Comparison of ENCODE assay signal across 8 mouse cellular contexts in the genomic region with DNA sequence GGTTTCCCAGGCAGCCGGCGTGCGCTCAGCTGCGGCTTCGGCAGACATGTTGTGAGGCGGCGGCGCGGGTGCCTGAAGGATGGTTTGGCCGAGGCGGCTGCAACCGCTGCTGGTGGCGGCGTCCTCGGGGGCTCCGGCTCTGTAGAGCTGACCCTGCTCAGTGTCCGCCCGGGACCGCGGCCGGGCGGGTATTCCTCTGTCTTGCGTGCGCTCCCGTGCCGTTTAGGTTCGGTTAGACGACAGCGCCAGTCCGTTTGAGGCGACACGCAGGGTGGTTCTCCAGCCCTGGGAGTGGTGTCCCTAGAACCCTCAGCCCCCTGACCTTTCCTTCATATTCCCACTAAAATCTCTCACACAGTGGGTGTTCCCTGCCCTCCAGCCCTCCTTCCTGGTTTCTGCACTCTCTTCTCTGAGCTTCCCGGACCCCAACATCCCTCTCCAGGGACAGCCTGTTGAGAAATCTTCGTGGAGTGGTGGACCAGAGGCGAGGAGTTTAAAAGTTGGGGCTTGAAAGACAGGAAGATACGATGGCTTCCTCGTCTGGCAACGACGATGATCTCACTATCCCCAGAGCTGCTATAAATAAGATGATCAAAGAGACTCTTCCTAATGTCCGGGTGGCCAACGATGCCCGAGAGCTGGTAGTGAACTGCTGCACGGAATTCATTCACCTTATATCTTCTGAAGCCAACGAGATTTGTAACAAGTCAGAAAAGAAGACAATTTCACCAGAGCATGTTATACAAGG. TPM values are rescaled to one million over a fixed set of nuclear protein-coding genes. Genes with fewer than 3 reads are reported as not detected.
A peak's percentile ranks its signal among the peaks of the same experiment; 100 is the strongest.
DNase-seq lines count a peak whose midpoint lies in the region; ATAC-seq and TF ChIP-seq lines count a peak whose summit lies in the region.

No protein-coding gene starts in this region.

- H3K9ac ChIP-seq in heart, adult 2 months (ENCODE audit: low read depth, low read length), result peak overlapping the region; percentile 88
- peak overlapping the region; percentile 86 for H3K9ac ChIP-seq in lung, postnatal 0 days (replicated peaks; ENCODE audit: low read depth)

- no peaks in the 10 kb centered on the region for H3K27me3 ChIP-seq in heart, adult 2 months (ENCODE audit: control insufficient read depth, insufficient read depth, low read length)
- no peaks in the 10 kb centered on the region for H3K27me3 ChIP-seq in hindbrain, embryonic 10.5 days (ENCODE audit: insufficient read depth, poor library complexity, severe bottlenecking)
- H3K27me3 ChIP-seq in lung, postnatal 0 days (replicated peaks; ENCODE audit: insufficient read depth, low read length), result no peaks in the 10 kb centered on the region

- peak in 1 of 2 experiments; percentile 24 for DNase-seq in heart, adult 2 months
- DNase-seq in heart, postnatal 25 days (ENCODE audit: low spot score), result no peak
- DNase-seq in hindbrain, embryonic 10.5 days (ENCODE audit: low spot score), result no peak
- DNase-seq in lung, postnatal 0 days (ENCODE audit: low spot score), result peak; percentile 32
- no peak for DNase-seq in thymus, postnatal 4 days

- no peak for TF ChIP-seq POLR2A in heart, adult 2 months (IDR thresholded peaks at IDR 0.05; ENCODE audit: insufficient read depth, low read depth, low read length)
- TF ChIP-seq POLR2A in cortical plate, adult 2 months (IDR thresholded peaks at IDR 0.05; ENCODE audit: extremely low read depth, insufficient read depth, low read length), result no peak

- no peaks in the 10 kb centered on the region; the same call in 1 of the 2 replicates for H3K79me2 ChIP-seq in heart, adult 2 months (replicated peaks; ENCODE audit: control insufficient read depth, insufficient read depth, low read length)

- H3K4me1 ChIP-seq in heart, adult 2 months (ENCODE audit: control insufficient read depth, insufficient read depth, low read length), result peaks cover 4% of the 10 kb centered on the region
- peaks cover 1% of the 10 kb centered on the region; the same call in 1 of the 2 replicates for H3K4me1 ChIP-seq in cortical plate, adult 2 months (ENCODE audit: control insufficient read depth, insufficient read depth, low read length)
- H3K4me1 ChIP-seq in hindbrain, embryonic 10.5 days (replicated peaks), result peaks cover 33% of the 10 kb centered on the region
- no peaks in the 10 kb centered on the region for H3K4me1 ChIP-seq in lung, postnatal 0 days (ENCODE audit: insufficient read depth, low read depth, low read length)

- H3K36me3 ChIP-seq in heart, adult 2 months (ENCODE audit: control insufficient read depth, insufficient read depth, low read length), result peaks cover 26% of the 10 kb centered on the region
- peaks cover 15% of the 10 kb centered on the region for H3K36me3 ChIP-seq in hindbrain, embryonic 10.5 days
- H3K36me3 ChIP-seq in lung, postnatal 0 days (ENCODE audit: insufficient read depth, low read length), result no peaks in the 10 kb centered on the region

- peak overlapping the region; percentile 84 for H3K4me2 ChIP-seq in lung, postnatal 0 days (replicated peaks; ENCODE audit: low read depth, low read length)

- under 1% methylated on average over 44 of the region's 44 CpGs for WGBS in heart, adult 2 months
- WGBS in hindbrain, embryonic 10.5 days, result under 1% methylated on average over 44 of the region's 44 CpGs
- WGBS in lung, postnatal 0 days, result 5% methylated on average over 27 of the region's 44 CpGs

- intact Hi-C loops in heart, adult 2 months (cut with DNase I), result loop anchor here (2.0 to 10.0 kb wide), 5 partner anchors 136 to 396 kb away; partner anchors contain the start of genes Ccdc18, Dgkq, Fam69a and Idua
- intact Hi-C loops in heart, postnatal 25 days (cut with DNase I), result loop anchor here (2.0 to 10.0 kb wide), 4 partner anchors 44 to 204 kb away; partner anchors contain the start of genes Ccdc18, Mtf2, Pcgf3 and Pigg

- TF ChIP-seq EP300 in heart, adult 2 months (IDR thresholded peaks at IDR 0.05; ENCODE audit: insufficient read depth, low read depth, low read length), result no peak
- TF ChIP-seq EP300 in lung, postnatal 0 days (IDR thresholded peaks at IDR 0.05), result no peak

- peak; percentile 33 for ATAC-seq in CD4-positive, CD25-positive, alpha-beta regulatory T cell, adult 4 months
- peak; percentile 33 for ATAC-seq in lung, postnatal 0 days
- ATAC-seq in megakaryocyte progenitor cell, adult 5-6 weeks (replicated peaks; ENCODE audit: poor library complexity), result no peak

- H3K27ac ChIP-seq in heart, adult 2 months, result peak overlapping the region; percentile 98
- H3K27ac ChIP-seq in cortical plate, adult 2 months (ENCODE audit: insufficient read depth, low read length), result peak overlapping the region; percentile 94
- peak overlapping the region; percentile 97 for H3K27ac ChIP-seq in hindbrain, embryonic 10.5 days
- H3K27ac ChIP-seq in lung, postnatal 0 days (ENCODE audit: low read length), result peak overlapping the region; percentile 90

- TF ChIP-seq CTCF in heart, adult 2 months (IDR thresholded peaks at IDR 0.05), result no peak
- TF ChIP-seq CTCF in cortical plate, adult 2 months (IDR thresholded peaks at IDR 0.05; ENCODE audit: extremely low read depth, insufficient read depth, low read length), result no peak
- no peak for TF ChIP-seq CTCF in lung, postnatal 0 days (IDR thresholded peaks at IDR 0.05)

- peak overlapping the region; percentile 94 for H3K4me3 ChIP-seq in heart, adult 2 months
- H3K4me3 ChIP-seq in cortical plate, adult 2 months (ENCODE audit: insufficient read depth, low read length), result peak overlapping the region; percentile 98
- H3K4me3 ChIP-seq in hindbrain, embryonic 10.5 days, result peak overlapping the region; percentile 94
- peak overlapping the region; percentile 90 for H3K4me3 ChIP-seq in lung, postnatal 0 days (ENCODE audit: low read depth, low read length)

- no peaks in the 10 kb centered on the region for H3K9me3 ChIP-seq in hindbrain, embryonic 10.5 days
- no peaks in the 10 kb centered on the region for H3K9me3 ChIP-seq in lung, postnatal 0 days (ENCODE audit: low read length)

RNA-seq across cellular contexts. Expression of gene Dr1, which starts 0.5 kb away (rescaled TPM):
- total RNA-seq in heart, adult 2 months (2021), result 10 to 100 TPM; 19.9 to 20.3 TPM
- polyA plus RNA-seq in heart, adult 2 months (2012; rRNA removed), result 9.0 and 13.1 TPM in 2 replicates
- total RNA-seq in heart, postnatal 25 days (2021), result 10 to 100 TPM; 19.2 to 22.4 TPM
- 10 to 100 TPM; 33.0 to 36.0 TPM for polyA plus RNA-seq in CD4-positive, CD25-positive, alpha-beta regulatory T cell, adult 4 months (2017; shearing (Covaris generic))
- polyA plus RNA-seq in cortical plate, adult 2 months (2012; rRNA removed), result 24.7 and 25.2 TPM in 2 replicates
- polyA plus RNA-seq in hindbrain, embryonic 10.5 days (2016; fragmentation: Nextera tagmentation; extraction: Ambion mirVana), result 40.3 and 47.2 TPM in 2 replicates
- 27.7 and 32.5 TPM in 2 replicates for polyA plus RNA-seq in lung, postnatal 0 days (2015; fragmentation: Nextera tagmentation; extraction: Ambion mirVana)
- total RNA-seq in megakaryocyte progenitor cell, adult 5-6 weeks (2015), result 82.6 and 102 TPM in 2 replicates
- 67.8 and 73.8 TPM in 2 replicates for total RNA-seq in megakaryocyte progenitor cell, adult 5-6 weeks (2017)

RNA-seq across cellular contexts. Expression of gene Pigg, which starts 43.2 kb away (rescaled TPM):
- 10 to 100 TPM; 10.0 to 10.4 TPM for total RNA-seq in heart, adult 2 months (2021)
- polyA plus RNA-seq in heart, adult 2 months (2012; rRNA removed), result 5.9 and 11.3 TPM in 2 replicates
- 10 to 100 TPM in 1 of 2 experiments, 1 to 10 TPM in 1; 9.0 to 10.7 TPM for total RNA-seq in heart, postnatal 25 days (2021)
- polyA plus RNA-seq in CD4-positive, CD25-positive, alpha-beta regulatory T cell, adult 4 months (2017; shearing (Covaris generic)), result 1 to 10 TPM; 2.7 to 5.7 TPM
- polyA plus RNA-seq in cortical plate, adult 2 months (2012; rRNA removed), result 8.3 and 8.7 TPM in 2 replicates
- 5.8 and 6.0 TPM in 2 replicates for polyA plus RNA-seq in hindbrain, embryonic 10.5 days (2016; fragmentation: Nextera tagmentation; extraction: Ambion mirVana)
- 4.6 and 6.4 TPM in 2 replicates for polyA plus RNA-seq in lung, postnatal 0 days (2015; fragmentation: Nextera tagmentation; extraction: Ambion mirVana)
- 4.2 and 4.8 TPM in 2 replicates for total RNA-seq in megakaryocyte progenitor cell, adult 5-6 weeks (2015)
- total RNA-seq in megakaryocyte progenitor cell, adult 5-6 weeks (2017), result 6.6 and 8.4 TPM in 2 replicates
